Mouse (Mus musculus): ENCODE results near the gene Lyzl4.

DNA sequence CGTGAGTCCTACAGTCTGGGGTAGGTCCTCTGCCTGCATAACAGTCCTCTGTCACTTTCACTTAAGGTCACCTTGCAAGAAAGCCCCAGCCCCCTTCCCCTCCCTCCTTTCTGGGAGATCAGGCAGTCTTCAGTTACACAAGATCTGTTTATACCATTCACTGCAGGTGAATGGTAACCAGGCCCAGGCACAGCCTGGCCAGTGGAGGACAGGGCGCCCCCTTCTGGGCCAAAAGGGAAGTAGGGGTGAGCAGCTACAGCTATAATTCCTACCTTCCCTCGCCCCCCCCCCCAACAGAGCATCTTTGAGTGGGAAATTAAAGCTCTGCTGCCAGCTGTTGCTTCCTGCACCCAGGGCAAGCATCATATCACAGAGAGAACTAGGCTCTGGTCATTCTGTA is 25.4 kb downstream of the Lyzl4 start:
- TF ChIP-seq POLR2A (IDR thresholded peaks at IDR 0.05; ENCODE audit: low read depth, low read length) = no peak
- peak; percentile 60 for TF ChIP-seq CTCF (IDR thresholded peaks at IDR 0.05; ENCODE audit: extremely low read depth, insufficient read length, insufficient replicate concordance, low read depth, low read length)
